Mouse (Mus musculus) CH12.LX (cell line): ENCODE results near the gene Dnm2. TPM values are rescaled to one million over a fixed set of nuclear protein-coding genes. Genes with fewer than 3 reads are reported as not detected.

ENCODE experiments used
- DNase-seq: peaks from one replicate; pipeline ENCODE4 v3.0.0-alpha.2; 2013; ENCODE audit errors: extremely low read depth
- H3K27ac ChIP-seq: 2 replicates; pipeline ENCODE4 v1.5.1; 2012; ENCODE audit warnings: low read depth, mild to moderate bottlenecking, control low read depth, moderate library complexity; ENCODE audit not compliant: insufficient read depth
- H3K27me3 ChIP-seq: replicated peaks from 2 replicates; pipeline ENCODE3; 2012; ENCODE audit warnings: inconsistent platforms
- H3K36me3 ChIP-seq, 2 experiments: replicated peaks in 1 of 2; 2 replicates each; pipeline versions ENCODE3 to v1.6.1; 2012; ENCODE audit warnings: inconsistent platforms in 1 of 2, low read length in 1 of 2, mild to moderate bottlenecking in 1 of 2, mixed read lengths in 1 of 2, moderate library complexity in 1 of 2; ENCODE audit not compliant: control insufficient read depth in 1 of 2, insufficient read depth in 1 of 2
- H3K4me1 ChIP-seq, 2 experiments: 2 replicates each; pipeline ENCODE4 v1.6.1; 2012; ENCODE audit warnings: inconsistent platforms in 1 of 2, moderate library complexity in 1 of 2; ENCODE audit not compliant: insufficient read depth in 2 of 2, control insufficient read depth in 1 of 2
- H3K4me2 ChIP-seq: 2 replicates; pipeline ENCODE4 v1.6.1; 2012; ENCODE audit warnings: low read depth, mild to moderate bottlenecking, control low read depth; ENCODE audit not compliant: poor library complexity, insufficient read depth, severe bottlenecking
- H3K4me3 ChIP-seq, 3 experiments: fragments of 150-350 bp in 1 of 3; sonication (generic) in 1 of 3; replicated peaks in 1 of 3; 2 replicates each; pipeline versions ENCODE3 to v1.5.1; 2011 to 2012; ENCODE audit warnings: low read depth in 2 of 3, low read length in 2 of 3, mild to moderate bottlenecking in 2 of 3, moderate library complexity in 2 of 3, control low read depth in 1 of 3, improper control_type of control experiment in 1 of 3, inconsistent platforms in 1 of 3, mixed read lengths in 1 of 3; ENCODE audit not compliant: poor library complexity in 1 of 3
- H3K79me2 ChIP-seq: replicated peaks from 2 replicates; pipeline ENCODE4 v1.6.1; 2012; ENCODE audit warnings: mild to moderate bottlenecking, moderate library complexity; ENCODE audit not compliant: control insufficient read depth, poor library complexity, insufficient read depth, severe bottlenecking; ENCODE audit errors: extremely low read depth
- H3K9ac ChIP-seq: 2 replicates; pipeline ENCODE4 v1.6.1; 2012; ENCODE audit warnings: low read depth, mild to moderate bottlenecking, control low read depth, moderate library complexity; ENCODE audit not compliant: insufficient read depth
- H3K9me3 ChIP-seq: replicated peaks from 2 replicates; pipeline ENCODE3; 2012; ENCODE audit warnings: low read length, inconsistent platforms, mixed read lengths
- CHD1 ChIP-seq: IDR thresholded peaks from 2 replicates; pipeline ENCODE4 v1.6.1; 2012; ENCODE audit warnings: low read depth, low read length, improper control_type of control experiment, inconsistent platforms
- ELF1 ChIP-seq: IDR thresholded peaks from 2 replicates; pipeline ENCODE4 v1.6.1; 2014; ENCODE audit warnings: low read depth, mild to moderate bottlenecking, inconsistent platforms, low read length, improper control_type of control experiment
- HCFC1 ChIP-seq: IDR thresholded peaks from 2 replicates; pipeline ENCODE4 v1.6.1; 2012; ENCODE audit warnings: low read depth, mild to moderate bottlenecking, inconsistent platforms, low read length, improper control_type of control experiment
- IRF4 ChIP-seq: IDR thresholded peaks from 2 replicates; pipeline ENCODE4 v1.6.1; 2014; ENCODE audit warnings: low read depth, mild to moderate bottlenecking, inconsistent platforms, low read length, improper control_type of control experiment
- JUN ChIP-seq: IDR thresholded peaks from 2 replicates; pipeline ENCODE4 v1.6.1; 2011; ENCODE audit warnings: low read depth, mild to moderate bottlenecking, low read length, improper control_type of control experiment, moderate library complexity; ENCODE audit not compliant: insufficient read depth
- KAT2A ChIP-seq: IDR thresholded peaks from 2 replicates; pipeline ENCODE4 v1.6.1; 2012; ENCODE audit warnings: low read length, improper control_type of control experiment, inconsistent platforms; ENCODE audit not compliant: insufficient replicate concordance
- MAFK ChIP-seq: IDR thresholded peaks from 2 replicates; pipeline ENCODE4 v1.6.1; 2011; ENCODE audit warnings: low read length, improper control_type of control experiment; ENCODE audit not compliant: insufficient replicate concordance
- MEF2A ChIP-seq: IDR thresholded peaks from 2 replicates; pipeline ENCODE4 v1.6.1; 2014; ENCODE audit warnings: low read depth, mild to moderate bottlenecking, inconsistent platforms, low read length, improper control_type of control experiment, borderline replicate concordance
- MXI1 ChIP-seq: IDR thresholded peaks from 2 replicates; pipeline ENCODE4 v1.6.1; 2011; ENCODE audit warnings: mild to moderate bottlenecking, low read depth, low read length, improper control_type of control experiment
- MYC ChIP-seq: IDR thresholded peaks from 2 replicates; pipeline ENCODE4 v1.6.1; 2011; ENCODE audit warnings: low read depth, mild to moderate bottlenecking, improper control_type of control experiment, low read length
- NRF1 ChIP-seq: IDR thresholded peaks from 2 replicates; pipeline ENCODE4 v1.6.1; 2014; ENCODE audit warnings: low read depth, mild to moderate bottlenecking, inconsistent platforms, low read length, improper control_type of control experiment, moderate library complexity
- PAX5 ChIP-seq: IDR thresholded peaks from 2 replicates; pipeline ENCODE4 v1.6.1; 2012; ENCODE audit warnings: low read length, inconsistent platforms, mixed read lengths
- POLR2A ChIP-seq: IDR thresholded peaks from 2 replicates; pipeline ENCODE4 v1.6.1; 2011; ENCODE audit warnings: low read depth, mild to moderate bottlenecking, improper control_type of control experiment, low read length
- POLR2AphosphoS2 ChIP-seq: IDR thresholded peaks from 2 replicates; pipeline ENCODE4 v1.6.1; 2011; ENCODE audit warnings: low read depth, low read length, improper control_type of control experiment
- RAD21 ChIP-seq: IDR thresholded peaks from 2 replicates; pipeline ENCODE4 v1.6.1; 2011; ENCODE audit warnings: low read depth, mild to moderate bottlenecking, low read length, improper control_type of control experiment, moderate library complexity
- RCOR1 ChIP-seq: conservative IDR thresholded peaks from 2 replicates; pipeline ENCODE4 v1.6.1; 2012; ENCODE audit warnings: low read depth, mild to moderate bottlenecking, inconsistent platforms, low read length, improper control_type of control experiment
- SIN3A ChIP-seq: IDR thresholded peaks from 2 replicates; pipeline ENCODE4 v1.6.1; 2012; ENCODE audit warnings: low read length, improper control_type of control experiment, inconsistent platforms
- SMC3 ChIP-seq: IDR thresholded peaks from 2 replicates; pipeline ENCODE4 v1.6.1; 2011; ENCODE audit warnings: low read depth, low read length, improper control_type of control experiment
- TBP ChIP-seq: conservative IDR thresholded peaks from 2 replicates; pipeline ENCODE4 v1.6.1; 2011; ENCODE audit warnings: low read depth, low read length, improper control_type of control experiment
- TCF12 ChIP-seq: IDR thresholded peaks from 2 replicates; pipeline ENCODE4 v1.6.1; 2014; ENCODE audit warnings: low read depth, mild to moderate bottlenecking, inconsistent platforms, low read length, improper control_type of control experiment
- USF2 ChIP-seq: conservative IDR thresholded peaks from 2 replicates; pipeline ENCODE4 v1.6.1; 2011; ENCODE audit warnings: low read depth, low read length, improper control_type of control experiment
- ZC3H11A ChIP-seq: IDR thresholded peaks from 2 replicates; pipeline ENCODE4 v1.6.1; 2012; ENCODE audit warnings: low read depth, mild to moderate bottlenecking, inconsistent platforms, low read length, improper control_type of control experiment
- ZKSCAN1 ChIP-seq: IDR thresholded peaks from 2 replicates; pipeline ENCODE4 v1.6.1; 2012; ENCODE audit warnings: low read depth, inconsistent platforms, low read length, improper control_type of control experiment, borderline replicate concordance
- ZMIZ1 ChIP-seq: IDR thresholded peaks from 2 replicates; pipeline ENCODE4 v1.6.1; 2012; ENCODE audit warnings: low read depth, mild to moderate bottlenecking, inconsistent platforms, low read length, improper control_type of control experiment
- ZNF384 ChIP-seq: IDR thresholded peaks from 2 replicates; pipeline ENCODE4 v1.6.1; 2012; ENCODE audit warnings: low read depth, low read length, improper control_type of control experiment, inconsistent platforms
- dilution Hi-C: fragments of 300-500 bp; cut with MboI; formaldehyde crosslinking; loops from 2 replicates; pipeline ENCODE4 v1.14.3; 2020; ENCODE audit warnings: low sequenced_read_pairs; ENCODE audit not compliant: extremely low pct_unique_long_range_greater_than_20kb, extremely low pct_ligation_motif_present
- in situ Hi-C: fragments of 300-500 bp; cut with MboI; formaldehyde crosslinking; loops from 3 replicates; pipeline ENCODE4 v1.14.3; 2019; ENCODE audit warnings: low sequenced_read_pairs, low pct_ligation_motif_present, low pct_unique_long_range_greater_than_20kb, mixed read lengths
- polyA plus RNA-seq: library from polyadenylated mRNA; unstranded; fragments of >175 nt; gene quantifications from 2 replicates; pipeline ENCODE4 v1.2.1, GENCODE M21; 2012; ENCODE audit warnings: low read depth; ENCODE audit not compliant: insufficient read length
- total RNA-seq, 2 experiments: library from RNA; depleted of rRNA; stranded (reverse); fragments of 300-350 nt in 1 of 2; fragments of >200 nt in 1 of 2; gene quantifications; 2 replicates each; pipeline ENCODE4 v1.2.3; 2012 to 2014

The Dnm2 gene
- total and polyA plus RNA-seq, 3 experiments = 36.4 to 64.3 (median 55.4) TPM

DNA sequence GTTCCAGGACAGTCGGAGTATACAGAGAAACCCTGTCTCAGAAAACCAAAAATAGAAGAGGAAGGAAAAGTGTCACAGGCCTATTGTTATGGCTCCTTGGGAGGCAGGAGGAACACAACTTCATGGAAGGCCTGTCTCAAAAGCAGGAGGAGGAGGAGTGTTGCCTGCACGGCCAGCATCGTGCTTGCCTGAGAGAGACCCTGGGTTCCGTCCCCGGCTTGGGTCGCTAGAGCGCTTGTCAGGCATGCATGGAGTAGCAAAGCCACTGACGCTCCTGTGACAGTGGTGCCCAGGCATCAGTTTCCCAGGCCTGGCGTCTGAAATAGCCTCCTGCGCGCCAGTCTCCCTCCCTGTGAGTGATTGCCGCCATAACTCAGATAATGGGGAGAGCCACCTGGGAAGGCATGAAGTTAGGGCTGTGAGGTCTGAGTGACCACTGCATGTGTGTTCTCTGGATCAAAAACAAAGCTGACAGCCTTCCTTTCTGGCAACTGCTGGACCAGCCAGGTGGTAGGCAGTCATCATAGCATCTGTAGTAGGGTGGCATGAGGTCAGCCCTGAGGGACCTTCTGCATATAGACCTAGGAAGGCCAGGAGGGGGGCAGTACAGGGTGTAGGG is 73.7 kb downstream of the Dnm2 start (continued):
- TF ChIP-seq ZKSCAN1 (no peak), SMC3 (no peak)

DNA sequence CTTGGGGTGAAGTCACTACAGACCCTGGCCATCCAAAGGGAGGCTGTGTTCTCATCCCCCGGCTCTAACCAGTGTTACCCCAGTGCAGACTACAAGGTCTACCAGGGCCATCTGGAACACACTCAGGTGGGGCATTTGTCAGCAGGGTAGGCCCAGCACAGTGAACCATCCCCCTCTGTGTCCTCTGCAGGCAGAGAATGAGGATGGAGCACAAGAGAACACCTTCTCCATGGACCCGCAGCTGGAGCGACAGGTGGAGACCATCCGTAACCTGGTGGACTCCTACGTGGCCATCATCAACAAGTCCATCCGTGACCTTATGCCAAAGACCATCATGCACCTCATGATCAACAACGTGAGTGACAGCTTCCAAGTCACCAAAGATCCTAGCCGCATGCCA is 78.6 kb downstream of the Dnm2 start:
- dilution Hi-C loops = no loop called here
- H3K36me3 ChIP-seq = peaks cover 67 to 83% of the 10 kb centered on the region in 2 experiments

DNA sequence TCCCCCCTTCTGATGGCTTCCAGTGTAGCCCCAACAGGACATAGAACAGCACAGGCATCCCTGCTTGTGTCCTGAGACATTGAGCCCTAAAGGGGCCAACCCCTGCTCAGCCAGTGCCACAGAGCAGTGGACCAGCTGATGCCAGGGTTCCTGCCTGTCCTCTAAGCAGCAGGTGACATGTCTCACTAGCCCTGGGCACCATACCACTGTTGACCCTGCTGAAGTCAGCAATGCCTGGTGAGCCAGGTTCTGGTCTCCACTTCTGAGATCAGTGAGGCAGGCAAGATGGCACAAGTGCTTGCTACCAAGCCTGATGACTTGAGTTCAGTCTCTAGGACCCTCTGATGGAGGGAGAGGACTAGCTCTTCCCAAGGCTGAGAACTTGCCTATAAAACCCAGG is 81.1 kb downstream of the Dnm2 start:
- dilution Hi-C loops (no loop called here), in situ Hi-C loops (no loop called here)
- no peaks in the 10 kb centered on the region for H3K27me3 ChIP-seq
- H3K4me3 ChIP-seq = no peak overlapping the region
- no peak for DNase-seq
- no peaks in the 10 kb centered on the region for H3K79me2 ChIP-seq
- no peaks in the 10 kb centered on the region for H3K9me3 ChIP-seq
- no peak overlapping the region for H3K4me2 ChIP-seq
- no peak overlapping the region for H3K27ac ChIP-seq
- H3K36me3 ChIP-seq = peaks cover 58 to 74% of the 10 kb centered on the region in 2 experiments
- peaks cover 5 to 16% of the 10 kb centered on the region in 2 experiments; a peak in 3 of 4 replicates for H3K4me1 ChIP-seq
- TF ChIP-seq POLR2AphosphoS2 = no peak
- TF ChIP-seq CHD1 = no peak
- no peak for TF ChIP-seq RAD21
- no peak for TF ChIP-seq TCF12
- TF ChIP-seq MYC = no peak
- no peak for TF ChIP-seq IRF4
- TF ChIP-seq NRF1 = no peak
- no peak for TF ChIP-seq JUN
- no peak for TF ChIP-seq MAFK
- TF ChIP-seq HCFC1 = no peak
- no peak for TF ChIP-seq TBP
- TF ChIP-seq USF2 = no peak
- no peak for TF ChIP-seq POLR2A
- TF ChIP-seq ELF1 = no peak
- no peak for TF ChIP-seq MXI1
- TF ChIP-seq ZC3H11A = no peak
- no peak for TF ChIP-seq KAT2A
- no peak overlapping the region for H3K9ac ChIP-seq

More for the DNA sequence above, 78.6 kb downstream of the Dnm2 start:
- Histone ChIP-seq H3K4me3 (no peak overlapping the region), H3K27me3 (no peaks in the 10 kb centered on the region), H3K4me2 (no peak overlapping the region), H3K9ac (no peak overlapping the region), H3K9me3 (no peaks in the 10 kb centered on the region), H3K4me1 (peaks cover 0 to 7% of the 10 kb centered on the region in 2 experiments; a peak in 1 of 4 replicates), H3K27ac (no peak overlapping the region), H3K79me2 (no peaks in the 10 kb centered on the region)
- DNase-seq = no peak
- TF ChIP-seq KAT2A = no peak
- TF ChIP-seq ZNF384 = no peak
- TF ChIP-seq ZMIZ1 = no peak
- TF ChIP-seq RAD21 = no peak
- TF ChIP-seq CHD1 = no peak
- no peak for TF ChIP-seq USF2
- no peak for TF ChIP-seq JUN
- TF ChIP-seq ZC3H11A = no peak
- no peak for TF ChIP-seq RCOR1
- no peak for TF ChIP-seq HCFC1
- no peak for TF ChIP-seq ZKSCAN1
- TF ChIP-seq TBP = no peak
- TF ChIP-seq SIN3A = no peak
- no peak for TF ChIP-seq PAX5
- TF ChIP-seq POLR2AphosphoS2 = no peak
- TF ChIP-seq SMC3 = no peak
- TF ChIP-seq MYC = no peak
- TF ChIP-seq MEF2A = no peak
- in situ Hi-C loops = no loop called here
